Mouse (Mus musculus) heart, adult 11 months (tissue): ENCODE measurements at regions not wholly inside any gene's neighbourhood (a gene's known extent, or its start where the extent isn't known, plus 50 kb on each side); places are given as distances from the start of the nearest gene placed in this dataset.

Experiments
- DNase-seq: peaks from one replicate; pipeline ENCODE4 v3.0.0; 2022

DNA sequence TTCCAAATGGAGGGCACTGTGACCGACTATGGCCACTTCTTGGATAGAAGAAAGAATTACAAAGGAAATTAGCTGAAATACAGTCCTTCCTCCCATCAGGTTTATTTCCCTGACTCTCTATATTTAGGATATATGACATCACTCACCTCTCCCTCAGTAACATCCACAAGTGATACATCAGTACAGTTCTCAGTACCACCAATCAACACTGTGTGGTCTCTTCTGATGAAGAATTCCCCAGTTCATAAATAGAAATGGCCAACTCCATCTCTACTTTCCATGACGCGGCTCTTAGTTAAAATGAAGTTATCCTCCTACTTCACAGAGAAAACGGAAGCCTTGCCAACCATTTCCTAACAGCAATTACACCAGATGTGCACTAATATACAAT, 208.3 kb upstream of the Dio2 start:
- DNase-seq, result no peak

- DNase-seq, result peak; percentile 93
Measured at GRCm38 (mm10) chr12:90945743-90946527, 207.7 kb upstream of the Dio2 start.

- no peak for DNase-seq
Measured at GRCm38 (mm10) chr12:90932684-90933083, 194.4 kb upstream of the Dio2 start.

DNA sequence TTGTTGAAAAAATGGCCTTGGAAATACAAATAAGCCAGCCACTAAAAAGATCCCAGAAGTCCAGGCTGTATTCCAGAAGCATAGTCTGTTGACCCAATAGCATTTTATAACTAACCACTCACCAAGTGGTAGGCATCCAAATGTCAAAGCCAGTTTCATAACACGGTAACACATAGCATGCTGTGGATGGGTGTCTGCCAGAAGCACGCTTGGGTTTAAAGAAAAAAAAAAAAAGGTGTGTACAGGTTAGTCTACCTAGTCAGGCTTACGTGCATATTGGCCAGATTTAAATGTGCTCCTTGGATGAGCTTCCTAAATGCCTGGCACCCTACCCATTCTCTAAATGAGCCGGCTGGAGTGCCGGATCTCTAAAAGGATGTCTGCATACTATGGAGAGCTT, 194.0 kb upstream of the Dio2 start:
- no peak for DNase-seq

DNA sequence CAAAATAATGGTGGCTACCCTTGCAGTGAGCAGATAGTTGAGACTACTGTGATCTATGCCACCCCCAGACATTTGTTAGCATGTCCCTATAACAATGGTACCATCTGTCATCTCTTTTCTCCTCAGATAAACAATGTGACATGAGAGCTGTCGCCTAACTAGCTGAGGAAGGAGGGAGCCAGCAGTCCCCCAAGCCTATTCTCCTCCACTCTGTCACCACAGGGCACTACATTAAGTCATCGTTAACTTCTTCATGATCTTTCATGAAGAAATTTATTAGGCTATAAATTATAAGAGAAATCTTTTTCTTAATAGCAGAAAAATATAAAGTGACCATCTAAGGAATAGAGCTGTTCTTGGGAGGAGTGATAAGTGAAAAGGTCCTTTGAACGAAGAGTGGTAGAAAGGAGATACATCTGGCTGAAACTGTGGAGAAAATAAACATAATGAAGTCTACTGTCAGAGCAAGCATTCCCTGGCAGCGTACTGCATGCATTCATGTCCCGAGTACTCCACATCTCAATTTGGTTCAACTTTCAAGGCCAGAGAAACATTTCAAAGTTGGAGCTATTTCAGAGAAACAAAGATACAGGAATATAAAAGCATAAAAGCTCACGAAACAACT, 192.0 kb upstream of the Dio2 start:
- DNase-seq, result no peak

DNA sequence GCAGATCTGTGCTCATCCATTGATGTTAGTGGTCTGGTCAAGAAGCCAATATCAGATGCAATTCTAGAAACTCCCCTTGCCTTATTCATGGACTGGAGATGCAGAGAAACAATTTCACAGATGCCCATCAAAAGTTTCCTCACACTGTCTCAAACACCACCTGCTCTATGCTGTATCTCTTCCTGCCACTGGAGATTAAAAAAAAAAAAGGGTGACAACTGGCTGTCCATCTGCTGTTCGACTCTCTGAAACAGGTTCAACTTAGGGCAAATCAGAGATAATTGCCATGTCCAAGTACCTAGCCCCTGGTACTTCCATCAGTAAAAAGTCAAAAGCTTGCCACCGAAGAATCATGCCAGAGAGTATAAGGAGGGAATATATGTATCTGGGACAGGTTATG, 185.4 kb upstream of the Dio2 start:
- DNase-seq, result no peak

DNA sequence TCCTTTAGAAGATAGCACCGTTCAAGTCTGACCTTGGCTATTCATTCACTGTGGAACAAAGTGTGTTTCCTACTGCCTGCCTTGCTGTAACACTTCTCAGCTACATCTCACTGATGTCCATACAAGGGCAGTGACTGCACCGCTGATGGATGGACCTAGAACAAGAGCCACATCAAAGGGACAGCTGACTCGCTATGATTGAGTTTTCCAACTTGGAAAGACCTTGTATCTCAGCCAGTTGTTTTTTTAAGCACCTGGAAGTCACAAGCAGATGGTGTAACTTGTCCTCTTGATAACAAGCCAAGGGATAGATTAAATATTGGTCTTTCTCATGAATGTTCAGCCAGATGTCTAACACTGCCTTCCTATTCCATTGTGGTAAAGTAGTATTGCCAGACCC, 184.9 kb upstream of the Dio2 start:
- no peak for DNase-seq

- DNase-seq, result no peak
Measured at GRCm38 (mm10) chr12:90921227-90921626, 183.0 kb upstream of the Dio2 start.

GRCm38 (mm10) chr12:90915929-90916713, 177.9 kb upstream of the Dio2 start:
- no peak for DNase-seq

- DNase-seq, result peak; percentile 66
Measured at GRCm38 (mm10) chr12:90903991-90904390, 165.8 kb upstream of the Dio2 start.

DNA sequence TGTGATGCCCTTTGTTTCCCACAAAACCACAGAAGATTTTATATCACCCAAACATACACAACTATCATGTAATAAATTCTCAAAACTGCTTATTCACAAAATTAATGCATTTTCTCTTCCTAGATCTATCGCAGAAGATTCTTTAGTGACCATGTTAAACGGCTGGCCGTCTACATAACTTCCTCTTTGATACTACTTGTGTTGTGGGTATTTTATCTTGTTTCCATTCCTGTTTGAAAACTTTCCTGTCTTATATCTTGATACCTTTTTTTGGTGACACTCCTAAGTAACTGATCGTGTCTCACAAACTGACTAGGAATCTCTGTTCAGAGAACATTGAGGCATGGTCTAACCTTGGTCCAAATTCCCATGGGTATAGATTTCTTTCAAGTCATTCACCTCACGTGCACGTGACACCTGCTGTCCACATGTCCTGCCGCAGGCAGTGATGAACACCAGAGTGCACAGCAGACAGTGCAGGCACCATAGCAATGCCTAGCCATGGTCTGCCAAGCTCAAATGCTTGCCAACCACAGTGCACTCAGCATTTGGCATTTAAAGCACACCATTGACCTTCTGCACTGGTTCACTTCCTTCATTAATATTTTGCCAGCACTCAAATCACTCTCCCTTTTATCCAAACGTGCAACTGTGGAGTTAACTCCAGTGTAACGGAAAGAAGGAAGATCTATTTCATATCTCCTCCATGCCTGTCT, 155.6 kb upstream of the Dio2 start:
- no peak for DNase-seq

DNA sequence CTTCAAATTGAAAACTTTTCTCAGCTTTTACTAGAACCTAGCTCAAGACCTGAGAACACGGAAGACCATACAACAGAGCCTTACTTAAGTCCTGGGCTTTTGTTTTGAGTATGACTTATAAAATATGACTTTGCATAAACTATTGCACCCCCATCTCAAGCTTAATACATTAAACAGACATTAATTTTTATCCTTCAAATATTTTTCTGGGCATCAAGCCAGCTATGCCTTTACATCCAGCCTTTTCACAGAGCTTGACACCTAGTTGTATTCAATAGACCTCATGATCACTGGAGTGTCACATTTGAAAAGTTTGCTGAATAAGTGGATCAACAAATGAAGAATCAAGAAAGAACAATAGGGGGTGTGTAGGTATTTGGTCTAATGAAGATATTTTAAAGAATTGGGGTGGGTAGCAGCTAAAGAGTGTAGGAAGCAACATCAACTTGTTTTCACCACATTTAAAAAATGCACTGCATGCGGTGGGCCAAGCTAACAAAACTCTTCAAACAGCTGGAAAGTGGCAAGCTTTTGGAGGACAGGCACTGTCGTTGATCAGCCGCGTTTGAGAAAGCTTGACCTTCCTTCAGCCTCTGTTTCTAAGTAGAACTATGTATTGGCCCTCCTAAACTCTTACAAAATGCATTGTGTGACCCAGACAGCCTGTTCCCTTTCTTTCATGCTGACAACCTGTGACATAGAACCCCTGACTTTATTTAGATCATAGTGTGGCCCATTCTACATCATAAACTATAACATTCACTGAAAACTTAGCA, 138.2 kb upstream of the Dio2 start:
- no peak for DNase-seq

- no peak for DNase-seq
Measured at GRCm38 (mm10) chr12:90874840-90875239, 136.6 kb upstream of the Dio2 start.

DNA sequence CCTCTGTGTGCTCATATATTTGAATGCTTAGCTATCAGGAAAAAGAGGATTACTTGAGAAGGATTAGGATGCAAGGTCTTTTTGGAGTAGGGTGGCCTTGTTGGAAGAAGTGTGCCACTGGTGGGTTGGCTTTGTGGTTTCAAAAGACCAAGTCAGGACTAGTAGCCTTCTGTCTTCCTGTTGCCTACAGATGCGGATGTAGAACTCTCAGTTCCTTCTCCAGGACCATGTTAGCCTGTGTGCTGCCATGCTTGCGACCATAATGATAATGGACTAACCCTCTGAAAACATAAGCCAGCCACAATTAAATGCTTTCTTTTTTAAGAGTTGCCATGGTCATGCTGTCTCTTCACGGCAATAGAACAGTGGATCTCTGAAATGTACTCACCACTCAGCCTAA, 135.7 kb upstream of the Dio2 start:
- DNase-seq, result no peak

DNA sequence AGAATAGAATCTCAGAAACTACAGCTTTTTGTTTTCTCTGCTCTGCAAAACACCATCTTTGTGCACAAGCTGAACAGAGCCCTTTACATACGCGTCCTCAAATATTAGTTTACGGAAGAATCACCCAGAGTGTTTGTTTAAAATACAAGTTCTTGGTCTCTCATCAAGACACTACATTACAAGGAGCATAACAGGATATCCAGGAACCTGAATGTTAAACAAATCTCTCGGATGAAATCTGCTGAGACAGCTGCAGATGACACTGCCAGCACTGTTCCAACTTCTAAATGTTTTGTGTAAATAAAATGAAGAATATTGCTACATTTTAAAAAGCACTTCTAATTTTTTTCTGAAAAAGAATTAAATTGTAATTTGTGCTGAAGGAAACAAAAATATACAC, 128.4 kb upstream of the Dio2 start:
- DNase-seq, result no peak

GRCm38 (mm10) chr12:90862632-90863031, 124.4 kb upstream of the Dio2 start:
- no peak for DNase-seq

DNA sequence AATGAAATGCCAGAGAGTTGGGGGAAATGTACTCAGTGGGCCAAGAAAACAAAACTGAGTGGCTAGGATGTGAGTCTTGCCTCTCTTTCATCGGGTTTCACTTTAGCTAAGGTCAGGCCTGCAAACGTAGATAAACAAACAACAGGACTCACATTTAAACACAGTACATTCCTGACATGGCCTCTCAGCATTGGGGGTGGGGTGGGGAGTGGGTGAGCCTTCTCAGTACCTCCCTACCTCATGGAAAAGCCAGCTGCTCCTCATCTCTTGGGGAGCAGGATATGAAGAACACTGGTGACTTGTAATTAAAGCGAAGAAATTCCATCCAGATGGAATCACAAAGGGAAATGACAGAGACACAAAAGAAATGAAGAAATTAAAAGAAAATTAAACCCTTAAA, 119.5 kb upstream of the Dio2 start:
- peak; percentile 91 for DNase-seq

DNA sequence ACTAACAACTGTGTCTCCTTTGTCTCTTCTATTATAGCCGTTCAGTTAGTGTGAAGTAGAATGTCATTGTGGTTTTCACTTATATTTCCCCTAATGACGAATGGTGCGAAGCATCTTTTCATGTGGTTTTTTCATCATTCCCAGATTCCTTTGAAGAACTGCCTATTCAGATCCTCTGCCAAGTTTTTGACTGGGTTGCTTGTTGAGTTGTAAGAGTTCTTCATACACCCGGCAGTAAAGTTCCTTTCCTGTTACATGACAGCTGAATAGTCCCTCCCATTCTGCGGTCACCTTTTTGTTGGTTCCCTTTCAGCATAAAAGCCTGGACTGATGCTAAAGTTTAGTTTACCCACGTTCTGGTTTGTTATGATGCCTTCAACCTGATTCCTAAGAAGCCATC, 72.4 kb upstream of the Dio2 start:
- no peak for DNase-seq

- DNase-seq, result no peak
Measured at GRCm38 (mm10) chr12:90790562-90790961, 52.3 kb upstream of the Dio2 start.
